19 mouse cellular contexts compared by ENCODE assay signal in genomic region chr9:74531986-74532385, GRCm38 (mm10).
A peak's percentile ranks its signal among the peaks of the same experiment; 100 is the strongest.
DNase-seq lines count a peak whose midpoint lies in the region; ATAC-seq and TF ChIP-seq lines count a peak whose summit lies in the region.
"Had no signal": no experiment of that assay in that cellular context is flagged by ENCODE, and none has a peak within 500 bp of the region (broad histone marks: within the 10 kb centered on the region; RNA-seq: fewer than 3 reads in every experiment).

No protein-coding gene starts in this region.

- DNase-seq in forebrain, postnatal 0 days: no peak
- peak; percentile 3 for DNase-seq in right cerebral cortex, postnatal 4 days
- DNase-seq in right cerebral cortex, postnatal 14 days: no peak
- peak; percentile 72 for DNase-seq in retina, postnatal 1 day
- no peak for DNase-seq in kidney, adult 11 months
- DNase-seq in frontal cortex, postnatal 10 days (ENCODE audit: low spot score in 2 of 2): no peak
- DNase-seq: adrenal gland, postnatal 10 days; cerebellum, adult 11-12 months; gastrocnemius, postnatal 25 days; liver, embryonic 13.5 days; thymus, postnatal 14 days had no signal

- WGBS in forebrain, embryonic 12.5 days: 17% methylated on average over 3 of the region's 3 CpGs
- WGBS in forebrain, postnatal 0 days: 17% methylated on average over 3 of the region's 3 CpGs
- WGBS in hindbrain, embryonic 13.5 days: 12% methylated on average over 3 of the region's 3 CpGs

- no peak overlapping the region for H3K9ac ChIP-seq in forebrain, embryonic 12.5 days
- H3K9ac ChIP-seq in forebrain, postnatal 0 days: no peak overlapping the region
- H3K9ac ChIP-seq in hindbrain, embryonic 13.5 days: no peak overlapping the region
- H3K9ac ChIP-seq: intestine, embryonic 15.5 days; limb, embryonic 12.5 days; liver, embryonic 13.5 days; lung, embryonic 15.5 days had no signal

- no peak overlapping the region for H3K4me3 ChIP-seq in forebrain, embryonic 12.5 days (replicated peaks)
- no peak overlapping the region for H3K4me3 ChIP-seq in forebrain, postnatal 0 days (ENCODE audit: low read depth, low read length)
- no peak overlapping the region for H3K4me3 ChIP-seq in hindbrain, embryonic 13.5 days
- H3K4me3 ChIP-seq: intestine, embryonic 15.5 days; left cerebral cortex, adult 2 months; limb, embryonic 12.5 days; liver, embryonic 13.5 days; lung, embryonic 15.5 days had no signal

- H3K27me3 ChIP-seq in forebrain, embryonic 12.5 days: no peaks in the 10 kb centered on the region
- no peaks in the 10 kb centered on the region for H3K27me3 ChIP-seq in forebrain, postnatal 0 days (ENCODE audit: insufficient read depth, low read length)
- no peaks in the 10 kb centered on the region for H3K27me3 ChIP-seq in hindbrain, embryonic 13.5 days
- H3K27me3 ChIP-seq: intestine, embryonic 15.5 days; limb, embryonic 12.5 days; liver, embryonic 13.5 days; lung, embryonic 15.5 days had no signal

- no peaks in the 10 kb centered on the region for H3K9me3 ChIP-seq in forebrain, embryonic 12.5 days
- no peaks in the 10 kb centered on the region for H3K9me3 ChIP-seq in forebrain, postnatal 0 days (ENCODE audit: low read length)
- no peaks in the 10 kb centered on the region for H3K9me3 ChIP-seq in hindbrain, embryonic 13.5 days
- H3K9me3 ChIP-seq: intestine, embryonic 15.5 days; limb, embryonic 12.5 days; liver, embryonic 13.5 days; lung, embryonic 15.5 days had no signal

- no peak overlapping the region for H3K4me2 ChIP-seq in forebrain, embryonic 12.5 days
- no peak overlapping the region for H3K4me2 ChIP-seq in forebrain, postnatal 0 days (ENCODE audit: low read depth)
- H3K4me2 ChIP-seq in hindbrain, embryonic 13.5 days: no peak overlapping the region
- H3K4me2 ChIP-seq: intestine, embryonic 15.5 days; limb, embryonic 12.5 days; liver, embryonic 13.5 days; lung, embryonic 15.5 days had no signal

- H3K27ac ChIP-seq in forebrain, embryonic 12.5 days: no peak overlapping the region
- H3K27ac ChIP-seq in forebrain, postnatal 0 days (ENCODE audit: low read depth, low read length): no peak overlapping the region
- H3K27ac ChIP-seq in hindbrain, embryonic 13.5 days: no peak overlapping the region
- H3K27ac ChIP-seq: intestine, embryonic 15.5 days; kidney, postnatal 0 days; left cerebral cortex, adult 2 months; limb, embryonic 12.5 days; liver, embryonic 13.5 days; lung, embryonic 15.5 days; macrophage had no signal

- no peak for TF ChIP-seq CTCF in forebrain, postnatal 0 days (IDR thresholded peaks at IDR 0.05; ENCODE audit: low read depth)

- ATAC-seq in forebrain, embryonic 12.5 days (ENCODE audit: low FRiP score): peak; percentile 58; the same call in 1 of the 2 replicates
- ATAC-seq in forebrain, postnatal 0 days: no peak
- peak; percentile 54; the same call in 1 of the 2 replicates for ATAC-seq in hindbrain, embryonic 13.5 days (ENCODE audit: low FRiP score)
- ATAC-seq: intestine, embryonic 15.5 days had no signal

- H3K36me3 ChIP-seq in forebrain, embryonic 12.5 days (replicated peaks): no peaks in the 10 kb centered on the region
- no peaks in the 10 kb centered on the region for H3K36me3 ChIP-seq in forebrain, postnatal 0 days (ENCODE audit: insufficient read depth)
- H3K36me3 ChIP-seq in hindbrain, embryonic 13.5 days: no peaks in the 10 kb centered on the region
- H3K36me3 ChIP-seq: intestine, embryonic 15.5 days; limb, embryonic 12.5 days; liver, embryonic 13.5 days; lung, embryonic 15.5 days had no signal

- H3K4me1 ChIP-seq in forebrain, embryonic 12.5 days: peaks cover 6% of the 10 kb centered on the region
- H3K4me1 ChIP-seq in forebrain, postnatal 0 days (ENCODE audit: insufficient read depth): no peaks in the 10 kb centered on the region
- H3K4me1 ChIP-seq in hindbrain, embryonic 13.5 days (replicated peaks): peaks cover 12% of the 10 kb centered on the region
- H3K4me1 ChIP-seq: intestine, embryonic 15.5 days; limb, embryonic 12.5 days; liver, embryonic 13.5 days; lung, embryonic 15.5 days had no signal

Comparison
In these comparisons a context has a peak if more than half of its experiments do, and no peak if none do; other contexts are left out.
1. DNase-seq: peak in right cerebral cortex, postnatal 4 days (single experiment) and retina, postnatal 1 day (single experiment); none in forebrain, postnatal 0 days (single experiment), right cerebral cortex, postnatal 14 days (single experiment), kidney, adult 11 months (single experiment) and frontal cortex, postnatal 10 days (0 of 2).